ENCODE assay signal across 9 mouse cellular contexts in genomic region chr13:104694612-104695355, GRCm38 (mm10).
A peak's percentile ranks its signal among the peaks of the same experiment; 100 is the strongest.
DNase-seq lines count a peak whose midpoint lies in the region; ATAC-seq and TF ChIP-seq lines count a peak whose summit lies in the region.
"Had no signal": no experiment of that assay in that cellular context is flagged by ENCODE, and none has a peak within 500 bp of the region (broad histone marks: within the 10 kb centered on the region; RNA-seq: fewer than 3 reads in every experiment).

No protein-coding gene starts in this region.

- H3K9ac ChIP-seq in embryonic facial prominence, embryonic 12.5 days: no peak overlapping the region
- H3K9ac ChIP-seq: liver, embryonic 13.5 days had no signal

- no peaks in the 10 kb centered on the region for H3K36me3 ChIP-seq in embryonic facial prominence, embryonic 12.5 days
- H3K36me3 ChIP-seq: liver, embryonic 13.5 days had no signal

- peaks cover 12% of the 10 kb centered on the region for H3K4me1 ChIP-seq in embryonic facial prominence, embryonic 12.5 days
- H3K4me1 ChIP-seq: liver, embryonic 13.5 days had no signal

- intact Hi-C loops in gastrocnemius, adult 2 months (cut with DNase I): no loop called here
- intact Hi-C loops in heart, postnatal 14 days (cut with DNase I): no loop called here
- intact Hi-C loops in left cerebral cortex, postnatal 25 days (cut with DNase I): no loop called here

- H3K27me3 ChIP-seq in embryonic facial prominence, embryonic 12.5 days: no peaks in the 10 kb centered on the region
- H3K27me3 ChIP-seq: liver, embryonic 13.5 days had no signal

- no peak overlapping the region for H3K4me3 ChIP-seq in gastrocnemius, adult 2 months
- H3K4me3 ChIP-seq in embryonic facial prominence, embryonic 12.5 days: no peak overlapping the region
- H3K4me3 ChIP-seq: liver, embryonic 13.5 days had no signal

- peak overlapping the region; percentile 12; the same call in 1 of the 2 replicates for H3K27ac ChIP-seq in gastrocnemius, adult 2 months
- H3K27ac ChIP-seq in embryonic facial prominence, embryonic 12.5 days: peak overlapping the region; percentile 42; the same call in 1 of the 2 replicates
- H3K27ac ChIP-seq: liver, embryonic 13.5 days had no signal

- peak; percentile 75; the same call in 1 of the 2 replicates for ATAC-seq in embryonic facial prominence, embryonic 12.5 days (ENCODE audit: insufficient number of reproducible peaks, insufficient read depth, low FRiP score, low TSS enrichment)

- no peak for DNase-seq in gastrocnemius, adult 2 months
- no peak for DNase-seq in gastrocnemius, adult 8-10 months (ENCODE audit: low spot score in 2 of 2)
- DNase-seq in NIH3T3 (ENCODE audit: low read depth): peak; percentile 92
- DNase-seq in heart, postnatal 14 days: peak; percentile 9 to 67
- peak; percentile 23 to 43 for DNase-seq in left cerebral cortex, postnatal 25 days (ENCODE audit: low spot score in 2 of 2)
- peak; percentile 80 for DNase-seq in retina, postnatal 1 day
- no peak for DNase-seq in thymus, postnatal 14 days
- DNase-seq: liver, embryonic 13.5 days had no signal

- H3K9me3 ChIP-seq in embryonic facial prominence, embryonic 12.5 days: no peaks in the 10 kb centered on the region
- H3K9me3 ChIP-seq: liver, embryonic 13.5 days had no signal

- no peak overlapping the region for H3K4me2 ChIP-seq in embryonic facial prominence, embryonic 12.5 days (replicated peaks)
- H3K4me2 ChIP-seq: liver, embryonic 13.5 days had no signal

- WGBS in embryonic facial prominence, embryonic 12.5 days: 38% methylated on average over 6 of the region's 6 CpGs

- TF ChIP-seq CTCF in gastrocnemius, adult 2 months (IDR thresholded peaks at IDR 0.05): no peak

Comparison
In these comparisons a context has a peak if more than half of its experiments do, and no peak if none do; other contexts are left out.
1. DNase-seq: peak in NIH3T3 (single experiment), heart, postnatal 14 days (2 of 2), left cerebral cortex, postnatal 25 days (2 of 2) and retina, postnatal 1 day (single experiment); none in gastrocnemius, adult 2 months (single experiment), gastrocnemius, adult 8-10 months (0 of 2) and thymus, postnatal 14 days (single experiment).